Mouse (Mus musculus) ES-Bruce4 (cell line): ENCODE results near the gene Amfr.

ENCODE experiments used
- CTCF ChIP-seq: IDR thresholded peaks from one replicate; pipeline ENCODE4 v1.8.1; 2011; ENCODE audit warnings: low read depth, low read length
- EP300 ChIP-seq: IDR thresholded peaks from 2 replicates; pipeline ENCODE4 v1.6.1; 2011; ENCODE audit warnings: low read depth, low read length; ENCODE audit not compliant: insufficient read depth
- POLR2A ChIP-seq: IDR thresholded peaks from one replicate; pipeline ENCODE4 v1.8.1; 2011; ENCODE audit warnings: low read length; ENCODE audit not compliant: insufficient read depth

- no peak for TF ChIP-seq POLR2A
- no peak for TF ChIP-seq CTCF
- no peak for TF ChIP-seq EP300
These were observed 41.2 kb downstream of the Amfr start for GRCm38 (mm10) chr8:93971451-93971850.
